Mouse (Mus musculus) heart, postnatal 4 days (tissue): Measurements from ENCODE around the gene Ppp1ca. TPM values are rescaled to one million over a fixed set of nuclear protein-coding genes. Genes with fewer than 3 reads are reported as not detected.

Source experiments
- DNase-seq: peaks from one replicate; pipeline ENCODE4 v3.0.0; 2021
- total RNA-seq, 2 experiments: library from RNA; stranded (reverse); gene quantifications; 2 replicates each; pipeline ENCODE4 v1.2.3; 2021

The Ppp1ca gene
- total RNA-seq, 2 experiments from 2014 or later, result 481 to 484 TPM

- DNase-seq, result no peak
Observed at GRCm38 (mm10) chr19:4187303-4187702, 4.6 kb upstream of the Ppp1ca start.

- DNase-seq, result no peak
Observed at GRCm38 (mm10) chr19:4189051-4189620, 2.7 kb upstream of the Ppp1ca start.

GRCm38 (mm10) chr19:4190831-4191334 lies 982 bp upstream of the Ppp1ca start, which contains the start of gene Tbc1d10c:
Gene Tbc1d10c (minus strand): TSS chr19:4191284.
- DNase-seq, result no peak

- no peak for DNase-seq
Observed at GRCm38 (mm10) chr19:4192251-4192985, 553 bp downstream of the Ppp1ca start.

- DNase-seq, result no peak
Observed at GRCm38 (mm10) chr19:4193129-4193528, 1.3 kb downstream of the Ppp1ca start.

- DNase-seq, result no peak
Observed at GRCm38 (mm10) chr19:4194021-4194724, 2.3 kb downstream of the Ppp1ca start.

- no peak for DNase-seq
Observed at GRCm38 (mm10) chr19:4194776-4195650, 3.1 kb downstream of the Ppp1ca start.

GRCm38 (mm10) chr19:4196048-4196447 lies 4.2 kb downstream of the Ppp1ca start:
- no peak for DNase-seq

- DNase-seq, result no peak
Observed at GRCm38 (mm10) chr19:4196548-4196947, 4.7 kb downstream of the Ppp1ca start.

- no peak for DNase-seq
Observed at GRCm38 (mm10) chr19:4197180-4197579, 5.3 kb downstream of the Ppp1ca start.

- DNase-seq, result peak; percentile 95
Observed at GRCm38 (mm10) chr19:4201291-4201909, 9.5 kb downstream of the Ppp1ca start, which contains the start of gene Rad9a. Gene Rad9a (minus strand): TSS chr19:4201662.

GRCm38 (mm10) chr19:4202149-4202548 lies 10.3 kb downstream of the Ppp1ca start:
- no peak for DNase-seq

- no peak for DNase-seq
Observed at GRCm38 (mm10) chr19:4203148-4203547, 11.3 kb downstream of the Ppp1ca start.

GRCm38 (mm10) chr19:4203604-4204326 lies 11.9 kb downstream of the Ppp1ca start:
- no peak for DNase-seq

- no peak for DNase-seq
Observed at GRCm38 (mm10) chr19:4204889-4205288, 13.0 kb downstream of the Ppp1ca start.

GRCm38 (mm10) chr19:4206971-4207370 lies 15.1 kb downstream of the Ppp1ca start:
- DNase-seq, result peak; percentile 83

GRCm38 (mm10) chr19:4208563-4208962 lies 16.7 kb downstream of the Ppp1ca start:
- no peak for DNase-seq

GRCm38 (mm10) chr19:4211891-4212588 lies 20.2 kb downstream of the Ppp1ca start:
- no peak for DNase-seq

- DNase-seq, result no peak
Observed at GRCm38 (mm10) chr19:4213524-4213974, 21.7 kb downstream of the Ppp1ca start.

- DNase-seq, result peak; percentile 56
Observed at GRCm38 (mm10) chr19:4214071-4214770, 22.4 kb downstream of the Ppp1ca start, which contains the start of the genes Clcf1 and AC109138.7. Gene Clcf1 (plus strand): TSS chr19:4214238. Gene AC109138.7 (plus strand): TSS chr19:4214357.
